Mouse (Mus musculus): Measurements from ENCODE around the gene Slc41a2.

- TF ChIP-seq POLR2A (IDR thresholded peaks at IDR 0.05; ENCODE audit: borderline replicate concordance, insufficient read depth, low read length), result no peak
- no peak for TF ChIP-seq CTCF (IDR thresholded peaks at IDR 0.05; ENCODE audit: borderline replicate concordance, insufficient read depth, low read depth, low read length)
Measured at GRCm38 (mm10) chr10:83191476-83191875, 146.2 kb downstream of the Slc41a2 start.

Data from cerebellum, adult 2 months (tissue).